Mouse (Mus musculus): ENCODE measurements around the gene Acoxl. TPM values are rescaled to one million over a fixed set of nuclear protein-coding genes. Genes with fewer than 3 reads are reported as not detected.

Acoxl gene
- total RNA-seq (2021): under 1 TPM in 1 of 2 experiments, not detected in 1; 0.39 TPM
- long read RNA-seq, experiment 1: 0 reads
- long read RNA-seq, experiment 2: 0 reads

DNA sequence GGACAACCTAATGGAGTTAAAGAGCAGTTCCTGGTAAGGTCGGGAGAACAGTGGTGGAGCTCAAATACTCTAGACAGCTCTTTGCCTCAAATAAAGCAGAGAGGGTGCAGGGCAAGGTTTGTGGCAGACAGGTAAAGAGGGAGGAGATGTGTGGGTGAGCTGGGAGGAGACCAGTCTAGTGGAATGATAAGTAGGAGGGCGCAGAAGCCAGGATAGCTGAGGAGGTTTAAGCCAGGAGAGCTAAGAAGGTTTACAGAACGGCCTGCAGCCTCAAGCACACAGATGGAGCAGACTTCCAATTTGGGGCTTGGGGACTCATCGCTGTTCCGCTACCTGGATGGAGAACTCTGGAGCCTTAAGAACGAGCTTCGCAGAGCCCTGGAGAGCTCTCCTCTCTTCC is at the start of gene Acoxl:
Gene Acoxl (plus strand): TSS at position 301 of the 400 bp plus-strand sequence.
- DNase-seq (ENCODE audit: low spot score): no peak

DNA sequence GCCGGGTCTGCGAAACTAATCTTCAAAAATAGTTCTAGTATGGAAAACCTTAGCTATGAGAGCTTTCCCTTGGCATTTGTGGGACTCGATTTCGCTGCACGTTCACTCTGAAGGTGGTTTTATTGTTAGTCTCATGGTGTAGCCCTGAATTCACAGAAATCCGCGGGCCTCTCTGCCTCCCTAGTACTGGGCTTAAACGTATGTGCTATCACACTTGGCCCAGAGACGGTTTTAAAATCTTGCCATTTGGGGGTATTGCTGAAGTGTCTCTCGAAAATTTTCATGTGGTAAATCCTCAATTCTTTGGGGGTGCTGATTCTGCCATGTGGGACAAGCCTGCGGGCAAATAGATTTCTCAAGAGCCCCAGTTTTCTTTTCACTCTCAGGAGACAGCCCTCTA is 49.5 kb upstream of the Acoxl start:
- no peak for DNase-seq (ENCODE audit: low spot score)

GRCm38 (mm10) chr2:127789651-127790270 is 48.9 kb upstream of the Acoxl start:
- DNase-seq (ENCODE audit: low spot score): no peak

- peak; percentile 89 for DNase-seq (ENCODE audit: low spot score)
Observed at GRCm38 (mm10) chr2:127791919-127792603, 46.6 kb upstream of the Acoxl start, which contains the start of gene Mtln. Mtln (minus strand) TSS chr2:127792488.

- peak; percentile 91 for DNase-seq (ENCODE audit: low spot score)
Observed at GRCm38 (mm10) chr2:127831401-127832102, 7.1 kb upstream of the Acoxl start, which contains the start of gene Bub1. Bub1 (minus strand) TSS chr2:127831865.

GRCm38 (mm10) chr2:127832103-127832832 is 6.4 kb upstream of the Acoxl start:
- DNase-seq (ENCODE audit: low spot score): no peak

DNA sequence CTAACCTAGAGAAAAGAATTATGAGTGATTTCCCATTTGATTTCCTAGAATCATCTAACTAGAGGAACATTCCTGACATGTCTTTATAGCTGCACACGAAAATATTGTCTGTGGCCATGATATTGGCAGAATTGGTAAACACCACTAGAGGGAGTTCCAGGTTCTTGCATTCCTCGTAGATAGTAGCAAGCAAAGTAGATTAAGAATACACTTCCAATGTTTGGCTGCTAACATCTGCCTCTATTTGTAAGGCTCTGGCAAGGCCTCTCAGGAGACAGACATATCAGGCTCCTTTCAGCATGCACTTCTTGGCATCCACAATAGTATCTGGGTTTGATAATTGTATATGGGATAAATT is 5.9 kb upstream of the Acoxl start:
- DNase-seq (ENCODE audit: low spot score): no peak

- no peak for DNase-seq (ENCODE audit: low spot score)
Observed at GRCm38 (mm10) chr2:127839425-127839824, 749 bp downstream of the Acoxl start.

DNA sequence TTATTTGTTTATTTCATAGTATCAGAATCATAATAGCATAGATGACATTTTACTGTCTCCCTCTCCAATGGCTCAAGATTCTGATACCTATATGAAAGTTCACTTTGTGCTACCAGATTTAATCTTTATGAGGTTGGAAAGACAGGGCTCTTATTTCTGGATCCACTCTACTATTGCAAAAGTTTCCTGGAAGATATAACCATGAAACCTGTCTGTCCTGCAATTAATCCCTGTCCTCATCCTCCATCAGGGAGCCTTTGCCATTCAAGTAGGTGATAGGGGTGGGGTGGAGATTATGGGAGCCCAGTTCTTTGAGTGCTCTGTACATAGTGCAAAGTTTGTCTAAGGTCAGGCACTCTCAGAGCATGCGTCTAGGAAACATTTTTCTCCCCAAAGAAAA is 2.7 kb downstream of the Acoxl start:
- DNase-seq (ENCODE audit: low spot score): no peak

- no peak for DNase-seq (ENCODE audit: low spot score)
Observed at GRCm38 (mm10) chr2:127842421-127842820, 3.7 kb downstream of the Acoxl start.

GRCm38 (mm10) chr2:127845346-127845982 is 6.8 kb downstream of the Acoxl start:
- peak; percentile 8 for DNase-seq (ENCODE audit: low spot score)

- no peak for DNase-seq (ENCODE audit: low spot score)
Observed at GRCm38 (mm10) chr2:127846008-127846407, 7.3 kb downstream of the Acoxl start.

- no peak for DNase-seq (ENCODE audit: low spot score)
Observed at GRCm38 (mm10) chr2:127846571-127846970, 7.9 kb downstream of the Acoxl start.

DNA sequence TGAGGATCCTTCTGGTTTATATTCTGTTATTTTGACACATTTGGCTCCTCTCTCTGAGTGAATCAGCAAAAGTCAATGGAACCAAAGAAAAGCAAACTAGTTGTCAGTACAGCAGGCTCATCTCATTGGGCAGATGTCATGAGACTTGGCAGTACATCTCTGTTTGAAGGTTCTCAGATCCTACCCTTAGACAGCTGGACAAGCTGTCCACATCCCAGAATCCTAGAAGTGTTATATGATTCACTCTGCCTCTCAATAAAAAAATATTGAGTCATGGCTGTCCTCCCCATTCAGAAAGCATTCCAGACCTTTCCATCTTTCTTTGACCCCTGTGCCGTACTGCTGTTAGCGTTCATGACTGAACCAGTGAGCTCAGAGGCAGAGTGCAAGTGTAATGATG is 11.7 kb downstream of the Acoxl start:
- DNase-seq (ENCODE audit: low spot score): no peak

DNA sequence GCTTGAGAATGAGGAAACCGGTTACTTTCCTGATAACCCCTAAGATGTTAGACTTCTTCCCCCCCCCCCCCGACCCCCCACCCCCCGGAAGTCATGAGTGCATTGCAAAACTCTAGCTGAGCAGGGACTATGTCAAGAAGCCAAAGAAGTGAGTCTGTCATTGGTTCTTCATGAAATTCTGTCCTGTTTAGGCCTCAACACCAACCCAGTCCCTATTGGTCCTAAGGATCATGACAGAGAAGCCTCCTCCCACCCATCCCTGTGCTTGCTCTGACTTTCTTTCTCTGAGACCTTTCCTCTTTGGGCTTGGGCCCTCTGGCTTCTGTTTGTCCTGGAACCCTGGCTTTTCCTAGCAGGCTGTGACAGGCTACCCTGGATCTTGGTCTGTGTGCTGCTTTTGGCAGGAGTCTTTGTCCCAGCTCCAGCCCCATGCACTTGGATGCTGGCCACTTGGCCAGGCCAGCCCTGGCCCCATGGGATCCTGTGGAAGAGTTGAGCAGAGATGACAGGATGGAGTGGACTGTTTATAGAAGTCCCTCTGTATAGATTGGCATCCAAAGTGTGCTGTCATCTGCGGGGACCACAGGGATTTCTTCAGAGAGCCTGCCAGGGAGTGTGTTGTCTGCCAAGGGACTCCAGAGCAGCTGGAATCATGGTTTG is 15.8 kb downstream of the Acoxl start:
- peak; percentile 89 for DNase-seq (ENCODE audit: low spot score)

DNA sequence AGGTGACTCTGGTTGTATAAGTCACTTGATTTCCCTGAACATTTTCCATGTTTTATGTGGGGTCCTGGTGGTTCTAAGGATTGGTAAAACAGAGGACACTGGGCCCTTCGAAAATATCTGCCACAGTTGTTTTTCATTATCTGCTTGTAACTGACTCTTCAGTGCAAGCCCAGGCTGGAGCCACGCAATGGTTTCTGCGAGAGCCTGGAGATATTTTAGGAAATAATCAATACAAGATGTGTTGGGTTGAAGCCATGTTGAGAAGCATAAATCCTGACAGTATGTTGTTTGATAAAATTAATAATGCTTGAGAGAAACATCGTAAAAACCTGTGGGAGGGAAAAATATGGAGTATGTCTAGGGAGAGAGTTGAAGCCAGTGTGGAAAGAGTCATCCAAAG is 25.7 kb downstream of the Acoxl start:
- no peak for DNase-seq (ENCODE audit: low spot score)

- DNase-seq (ENCODE audit: low spot score): no peak
Observed at GRCm38 (mm10) chr2:127881063-127881462, 42.4 kb downstream of the Acoxl start.

DNA sequence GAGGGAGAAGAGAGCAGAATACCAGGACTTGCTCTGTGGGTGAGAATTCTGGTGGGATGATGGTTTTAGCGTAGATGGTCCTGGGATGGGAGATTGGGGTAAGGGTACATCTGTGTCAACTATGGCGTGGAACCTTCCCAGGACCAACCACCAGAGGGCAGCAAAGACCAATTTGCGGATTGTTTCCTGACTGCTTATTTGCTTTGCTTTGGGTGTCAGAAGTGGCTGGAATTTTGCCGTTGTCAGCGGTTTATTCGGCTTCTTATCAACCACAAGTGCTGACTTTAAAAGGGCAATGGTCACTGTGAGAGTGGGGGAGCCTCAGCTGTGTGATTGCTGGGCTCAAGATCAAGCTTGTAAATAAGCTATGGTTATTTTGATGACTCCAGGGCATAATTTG is 50.8 kb downstream of the Acoxl start:
- peak; percentile 89 for DNase-seq (ENCODE audit: low spot score)

- DNase-seq (ENCODE audit: low spot score): no peak
Observed at GRCm38 (mm10) chr2:127889979-127890378, 51.3 kb downstream of the Acoxl start.

DNA sequence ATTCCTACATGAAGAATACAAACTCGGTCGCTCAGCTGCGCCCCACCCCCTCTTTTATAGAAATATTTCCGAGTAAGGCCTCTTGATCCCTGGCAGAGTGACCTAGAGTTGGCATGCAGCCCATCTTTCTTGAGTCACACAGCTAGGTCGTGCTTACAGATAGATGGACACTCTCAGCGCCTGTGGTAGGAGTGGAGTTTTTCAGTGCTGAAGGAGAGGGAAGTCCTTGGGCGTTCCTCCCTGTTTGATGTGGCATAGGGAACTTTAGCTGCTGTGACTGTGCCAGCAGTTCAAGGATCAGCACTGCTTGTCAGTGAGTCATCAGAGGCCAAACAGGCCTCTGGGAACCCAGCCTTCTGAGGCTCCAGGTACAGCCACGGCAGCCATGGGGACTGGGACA is 51.9 kb downstream of the Acoxl start:
- DNase-seq (ENCODE audit: low spot score): peak; percentile 31

- DNase-seq (ENCODE audit: low spot score): no peak
Observed at GRCm38 (mm10) chr2:127891056-127891455, 52.4 kb downstream of the Acoxl start.
